Mouse (Mus musculus) liver, embryonic 14.5 days (tissue): ENCODE results near the gene Anks1. TPM values are rescaled to one million over a fixed set of nuclear protein-coding genes. Genes with fewer than 3 reads are reported as not detected.
"Not testable (repeated sequence)": the region's sequence is repeated elsewhere in the genome, so short reads cannot be mapped to it uniquely, and the experiment has no call there.

Source experiments
- ATAC-seq: fragments of 200-750 bp; cut with Nextera tagmentation; 2 replicates; pipeline ENCODE4 v1.8.0; 2017; ENCODE audit warnings: moderate number of reproducible peaks, mild to moderate bottlenecking, moderate library complexity; ENCODE audit not compliant: insufficient read depth
- DNase-seq, 3 experiments: peaks; one replicate each; pipeline ENCODE4 v3.0.0-alpha.2; 2012 to 2013; ENCODE audit warnings: low read depth in 3 of 3, low spot score in 3 of 3
- H3K27ac ChIP-seq: fragments of 300-500 bp; sonication (generic); 2 replicates; pipeline ENCODE4 v1.5.1; 2014; ENCODE audit warnings: moderate library complexity, mild to moderate bottlenecking, control low read depth, inconsistent platforms
- H3K27me3 ChIP-seq: fragments of 300-500 bp; sonication (generic); 2 replicates; pipeline ENCODE4 v1.6.1; 2014; ENCODE audit warnings: mild to moderate bottlenecking, low read length, moderate library complexity; ENCODE audit not compliant: control insufficient read depth, insufficient read depth
- H3K36me3 ChIP-seq: fragments of 300-500 bp; sonication (generic); replicated peaks from 2 replicates; pipeline ENCODE4 v1.6.1; 2014; ENCODE audit warnings: low read depth; ENCODE audit not compliant: control insufficient read depth, insufficient read depth
- H3K4me1 ChIP-seq, 2 experiments: fragments of 200-500 bp in 1 of 2; fragments of 300-500 bp in 1 of 2; sonication (generic) in 1 of 2; replicated peaks; 2 replicates each; pipeline ENCODE4 v1.6.1; 2012 to 2014; ENCODE audit warnings: antibody characterized with exemption in 1 of 2, inconsistent platforms in 1 of 2, low read length in 1 of 2; ENCODE audit not compliant: control insufficient read depth in 2 of 2, insufficient read depth in 2 of 2
- H3K4me2 ChIP-seq: fragments of 300-500 bp; sonication (generic); 2 replicates; pipeline ENCODE4 v1.6.1; 2014; ENCODE audit warnings: low read depth, mild to moderate bottlenecking, control low read depth, moderate library complexity
- H3K4me3 ChIP-seq, 2 experiments: fragments of 200-500 bp in 1 of 2; fragments of 300-500 bp in 1 of 2; sonication (generic) in 1 of 2; 2 replicates each; pipeline ENCODE4 v1.5.1; 2012 to 2014; ENCODE audit warnings: low read depth in 2 of 2, low read length in 2 of 2, mild to moderate bottlenecking in 2 of 2, control low read depth in 1 of 2, inconsistent platforms in 1 of 2, moderate library complexity in 1 of 2; ENCODE audit not compliant: insufficient read depth in 1 of 2
- H3K9ac ChIP-seq: fragments of 300-500 bp; sonication (generic); replicated peaks from 2 replicates; pipeline ENCODE4 v1.6.1; 2014; ENCODE audit warnings: mild to moderate bottlenecking, control low read depth, moderate library complexity
- H3K9me3 ChIP-seq: fragments of 300-500 bp; sonication (generic); 2 replicates; pipeline ENCODE4 v1.6.1; 2016; ENCODE audit warnings: low read length, mixed read lengths; ENCODE audit not compliant: control insufficient read depth
- CTCF ChIP-seq: IDR thresholded peaks from 2 replicates; pipeline ENCODE4 v1.5.1; 2016; ENCODE audit warnings: antibody characterized with exemption, low read depth, control low read depth
- EP300 ChIP-seq: IDR thresholded peaks from 2 replicates; pipeline ENCODE4 v1.6.1; 2016; ENCODE audit warnings: antibody characterized with exemption, low read depth
- WGBS: fragments of 180-500 bp; shearing (Covaris S2); extraction: QIAGEN DNeasy Blood & Tissue Kit; methylation state at CpG from one replicate; pipeline ENCODE4 v1.1.7; 2014; ENCODE audit not compliant: insufficient replicate concordance; 5-methylcytosine and 5-hydroxymethylcytosine counted together
- polyA plus RNA-seq, 2 experiments: library from polyadenylated mRNA; depleted of rRNA in 1 of 2; stranded (reverse) in 1 of 2; unstranded in 1 of 2; fragments of >200 nt; fragmentation: Nextera tagmentation in 1 of 2; extraction: Ambion mirVana in 1 of 2; gene quantifications; 2 replicates each; pipeline versions ENCODE4 v1.2.1 to v1.2.3; 2012 to 2014

The Anks1 gene
- polyA plus RNA-seq, 2 experiments = 2.4 to 5.3 TPM

DNA sequence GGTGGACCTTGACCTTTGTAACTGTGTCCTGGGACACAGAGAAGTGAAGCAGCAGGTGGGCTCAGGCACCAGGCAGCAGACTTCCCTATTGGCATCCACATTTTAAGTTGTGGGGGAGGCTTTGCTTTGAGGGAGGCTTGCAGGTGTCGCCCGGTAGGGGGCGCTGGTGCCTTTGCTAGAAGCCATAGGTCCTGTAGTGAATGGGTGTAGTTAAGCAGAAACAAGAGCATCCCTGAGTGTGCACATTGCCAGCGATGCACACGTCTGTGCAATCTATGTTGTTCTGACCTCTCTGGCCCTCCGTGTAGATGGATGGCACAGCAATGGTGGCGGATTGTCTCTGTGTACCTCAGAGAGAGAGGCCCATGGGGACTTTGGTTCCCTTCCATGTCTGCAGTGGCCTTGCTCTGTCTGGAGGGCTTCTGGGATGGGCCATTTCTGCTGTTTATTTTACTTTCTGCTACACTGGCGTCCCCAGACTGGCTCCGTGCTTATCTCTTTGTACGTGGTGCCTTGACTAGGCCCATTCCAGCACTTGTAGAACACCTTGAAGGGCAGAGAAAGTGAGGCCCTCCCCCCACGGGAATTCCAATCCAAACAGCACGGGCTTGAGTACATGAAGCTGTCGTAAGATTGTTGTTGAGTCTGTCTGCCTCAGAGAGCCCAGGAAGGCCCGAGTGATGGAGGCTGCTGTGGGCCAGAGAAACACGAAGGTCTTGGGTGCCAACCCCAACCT lies 80.9 kb downstream of the Anks1 start:
- no peak overlapping the region for H3K4me2 ChIP-seq
- peak; percentile 35; the same call in 1 of the 2 replicates for ATAC-seq
- no peaks in the 10 kb centered on the region for H3K27me3 ChIP-seq
- no peaks in the 10 kb centered on the region for H3K36me3 ChIP-seq
- peak; percentile 34 to 51 (median 46) for DNase-seq
- H3K4me3 ChIP-seq = no peak overlapping the region
- H3K27ac ChIP-seq = no peak overlapping the region
- WGBS = 39% methylated on average over 15 of the region's 15 CpGs
- no peak overlapping the region for H3K9ac ChIP-seq
- no peaks in the 10 kb centered on the region for H3K4me1 ChIP-seq
- peak; percentile 96 for TF ChIP-seq CTCF
- no peak for TF ChIP-seq EP300
- no peaks in the 10 kb centered on the region for H3K9me3 ChIP-seq

DNA sequence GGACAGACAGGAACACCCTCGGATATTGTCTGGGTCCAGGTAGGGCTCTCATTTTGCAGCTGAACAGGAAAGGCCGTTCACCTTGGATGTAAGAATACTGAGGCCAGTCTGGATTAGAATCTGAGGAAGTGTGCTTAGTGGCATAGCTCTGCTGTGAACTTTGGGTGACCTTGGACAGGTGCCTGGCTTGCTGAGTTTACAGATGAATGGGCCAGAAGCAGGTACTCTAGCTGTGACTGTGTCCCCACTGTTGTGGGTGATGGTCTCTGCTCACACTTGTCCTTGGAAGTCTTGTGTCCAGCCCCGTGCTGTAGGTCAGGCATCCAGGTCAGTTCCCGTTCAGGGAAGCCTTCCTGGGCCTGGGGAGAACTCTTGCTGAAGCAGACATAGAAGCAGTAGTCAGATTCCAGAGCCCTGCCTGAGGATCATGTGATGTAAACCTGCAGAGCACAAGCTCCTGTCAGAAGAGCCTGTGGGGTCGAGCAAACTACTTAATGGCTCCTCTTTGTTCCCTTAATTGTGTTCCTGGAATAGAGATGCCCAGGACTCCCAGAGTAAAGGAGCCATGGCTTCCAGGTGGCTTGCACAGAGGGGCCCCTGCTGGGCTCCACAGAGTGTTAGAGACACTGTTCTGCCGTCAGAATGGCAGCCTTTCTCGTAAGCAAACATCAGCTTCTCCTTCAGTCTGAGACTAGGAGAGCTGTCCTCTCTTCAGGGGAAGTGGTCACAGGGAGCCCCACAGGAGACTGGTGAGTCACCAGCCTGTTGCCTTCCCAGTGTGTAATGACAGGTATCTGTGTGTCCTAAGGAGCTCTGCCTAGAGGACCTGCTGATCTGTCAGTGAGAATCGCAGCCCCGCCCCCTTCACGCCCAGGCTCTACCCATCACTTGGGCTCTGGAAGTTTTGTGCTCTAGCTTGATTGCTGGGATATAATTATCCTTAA lies 85.2 kb downstream of the Anks1 start:
- Histone ChIP-seq H3K4me3 (no peak overlapping the region), H3K9me3 (no peaks in the 10 kb centered on the region), H3K4me2 (no peak overlapping the region), H3K36me3 (no peaks in the 10 kb centered on the region), H3K4me1 (no peaks in the 10 kb centered on the region), H3K9ac (no peak overlapping the region), H3K27ac (no peak overlapping the region), H3K27me3 (no peaks in the 10 kb centered on the region)
- 56% methylated on average over 10 of the region's 10 CpGs for WGBS
- TF ChIP-seq EP300 (no peak), CTCF (no peak)
- ATAC-seq (no peak), DNase-seq (no peak)

DNA sequence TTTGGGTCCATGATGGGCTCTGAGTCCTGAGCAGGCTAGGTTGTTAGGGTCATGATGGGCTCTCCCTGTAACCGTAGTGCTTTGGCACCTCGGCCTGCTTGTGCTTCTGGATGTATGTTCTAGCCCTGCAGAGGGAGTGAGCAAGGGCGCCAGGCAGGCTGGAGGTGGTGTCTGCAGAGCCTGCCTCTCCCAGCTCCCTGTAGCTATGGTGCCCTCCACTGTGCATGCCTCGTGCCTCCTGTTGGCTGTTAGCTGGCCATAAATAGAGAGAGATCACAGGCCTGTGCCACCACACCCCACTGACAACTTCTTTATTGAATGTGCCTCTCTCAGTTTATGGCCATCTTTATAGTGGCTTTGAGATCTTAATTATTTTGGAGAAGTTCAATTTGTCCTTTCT lies 87.2 kb downstream of the Anks1 start:
- Histone ChIP-seq H3K9me3 (no peaks in the 10 kb centered on the region), H3K4me1 (no peaks in the 10 kb centered on the region), H3K27me3 (no peaks in the 10 kb centered on the region), H3K4me3 (no peak overlapping the region), H3K36me3 (no peaks in the 10 kb centered on the region), H3K27ac (no peak overlapping the region), H3K9ac (no peak overlapping the region), H3K4me2 (no peak overlapping the region)
- TF ChIP-seq EP300 (no peak), CTCF (no peak)
- WGBS = 62% methylated on average over 4 of the region's 4 CpGs
- DNase-seq (no peak), ATAC-seq (no peak)

DNA sequence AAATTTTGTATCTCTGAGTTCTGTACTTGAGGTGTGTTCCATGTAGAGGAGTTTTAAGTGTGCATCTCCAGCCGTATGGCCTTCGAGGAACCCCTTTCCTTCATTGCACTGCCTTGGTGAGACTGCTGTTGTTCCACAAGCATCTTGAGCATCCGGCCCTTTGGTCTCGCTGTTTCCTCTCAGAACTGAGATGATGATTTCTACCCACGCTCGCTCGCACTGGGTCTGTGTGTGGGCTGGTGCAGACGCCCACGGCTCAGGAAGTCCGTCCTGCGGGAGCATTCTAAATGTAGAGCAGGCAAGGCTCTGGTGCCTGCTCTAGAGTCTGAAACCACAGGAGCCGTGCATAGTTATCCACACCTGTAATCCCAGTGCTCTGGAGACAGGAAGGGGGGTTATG lies 88.1 kb downstream of the Anks1 start:
- Histone ChIP-seq H3K9ac (no peak overlapping the region), H3K9me3 (no peaks in the 10 kb centered on the region), H3K4me2 (no peak overlapping the region), H3K36me3 (no peaks in the 10 kb centered on the region), H3K4me1 (no peaks in the 10 kb centered on the region), H3K27me3 (no peaks in the 10 kb centered on the region), H3K27ac (no peak overlapping the region), H3K4me3 (no peak overlapping the region)
- DNase-seq (no peak), ATAC-seq (no peak)
- WGBS = 64% methylated on average over 12 of the region's 12 CpGs
- TF ChIP-seq EP300 (no peak), CTCF (no peak)

DNA sequence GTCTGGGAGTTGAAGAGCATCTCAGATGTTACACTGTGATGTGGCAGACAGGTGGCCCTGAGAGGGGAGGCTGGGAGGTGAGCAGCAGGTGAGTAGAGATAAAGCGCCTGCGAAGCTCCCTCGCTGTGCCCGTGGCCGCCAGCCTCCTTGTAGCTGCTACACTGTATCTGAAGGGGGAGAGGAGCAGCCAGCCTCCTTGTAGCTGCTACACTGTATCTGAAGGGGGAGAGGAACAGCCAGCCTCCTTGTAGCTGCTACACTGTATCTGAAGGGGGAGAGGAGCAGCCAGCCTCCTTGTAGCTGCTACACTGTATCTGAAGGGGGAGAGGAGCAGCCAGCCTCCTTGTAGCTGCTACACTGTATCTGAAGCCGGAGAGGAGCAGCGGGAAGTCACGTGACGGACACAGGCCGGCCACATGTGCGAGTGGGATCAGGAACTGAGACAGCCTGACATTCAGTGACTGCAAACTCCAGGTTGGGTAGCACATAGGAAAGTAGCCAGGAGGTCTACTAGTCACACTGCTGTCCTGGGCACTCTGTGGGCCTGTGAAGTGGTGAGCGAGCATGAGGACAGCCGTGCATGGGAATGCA lies 90.7 kb downstream of the Anks1 start:
- not testable (repeated sequence) for H3K9ac ChIP-seq, H3K4me3 ChIP-seq, H3K4me1 ChIP-seq, H3K27me3 ChIP-seq, H3K4me2 ChIP-seq, H3K36me3 ChIP-seq, ATAC-seq, DNase-seq, H3K9me3 ChIP-seq, H3K27ac ChIP-seq
- 62% methylated on average over 13 of the region's 13 CpGs for WGBS
